Mouse (Mus musculus) cerebellum, adult 2 months (tissue): ENCODE measurements around the gene Bcs1l. TPM values are rescaled to one million over a fixed set of nuclear protein-coding genes. Genes with fewer than 3 reads are reported as not detected.

Experiments
- DNase-seq, 2 experiments: peaks; one replicate each; pipeline ENCODE4 v3.0.0; 2021
- H3K27ac ChIP-seq: fragments of 200-500 bp; 2 replicates; pipeline ENCODE4 v1.5.1; 2012; ENCODE audit warnings: low read length, control low read depth, inconsistent platforms; ENCODE audit not compliant: insufficient read depth
- H3K27me3 ChIP-seq: fragments of 200-500 bp; 2 replicates; pipeline ENCODE4 v1.6.1; 2012; ENCODE audit warnings: inconsistent platforms, mild to moderate bottlenecking, low read length, moderate library complexity; ENCODE audit not compliant: control insufficient read depth, insufficient read depth
- H3K4me1 ChIP-seq: fragments of 200-500 bp; 2 replicates; pipeline ENCODE4 v1.6.1; 2011; ENCODE audit warnings: low read length; ENCODE audit not compliant: control insufficient read depth, insufficient read depth
- H3K4me3 ChIP-seq: fragments of 200-500 bp; replicated peaks from 2 replicates; pipeline ENCODE3; 2011; ENCODE audit warnings: mild to moderate bottlenecking, low read depth, low read length, control low read depth; ENCODE audit not compliant: insufficient read depth
- CTCF ChIP-seq: fragments of 200-500 bp; IDR thresholded peaks from 2 replicates; pipeline ENCODE4 v1.5.1; 2011; ENCODE audit warnings: low read depth, mild to moderate bottlenecking, control low read depth, low read length, moderate library complexity, borderline replicate concordance; ENCODE audit not compliant: insufficient read depth
- POLR2A ChIP-seq: fragments of 200-500 bp; IDR thresholded peaks from 2 replicates; pipeline ENCODE4 v1.6.1; 2011; ENCODE audit warnings: low read length, control low read depth, borderline replicate concordance; ENCODE audit not compliant: insufficient read depth
- WGBS: fragments of 180-500 bp; shearing (Covaris S2); methylation state at CpG from one replicate; pipeline ENCODE4 v1.1.7; 2018; 5-methylcytosine and 5-hydroxymethylcytosine counted together
- polyA plus RNA-seq: library from polyadenylated mRNA; depleted of rRNA; stranded (reverse); fragments of >200 nt; gene quantifications from 2 replicates; pipeline ENCODE4 v1.2.3, GENCODE M21; 2012; rRNA removed

The Bcs1l gene
- polyA plus RNA-seq, 1 experiment = 28.9 TPM

- H3K27ac ChIP-seq = no peak overlapping the region
- 49% methylated on average over 7 of the region's 7 CpGs for WGBS
These were observed 39.9 kb downstream of the Bcs1l start for GRCm38 (mm10) chr1:74628001-74628400.

GRCm38 (mm10) chr1:74632734-74633133 is 44.6 kb downstream of the Bcs1l start:
- no peak for TF ChIP-seq CTCF
- TF ChIP-seq POLR2A = no peak
- Histone ChIP-seq H3K4me3 (no peak overlapping the region), H3K27ac (no peak overlapping the region), H3K27me3 (no peaks in the 10 kb centered on the region), H3K4me1 (no peaks in the 10 kb centered on the region)
- no peak for DNase-seq
- whole genome bisulfite sequencing = 91% methylated on average over 4 of the region's 4 CpGs

More at GRCm38 (mm10) chr1:74628001-74628400, 39.9 kb downstream of the Bcs1l start:
- Histone ChIP-seq H3K4me3 (no peak overlapping the region), H3K4me1 (no peaks in the 10 kb centered on the region; the same call in 1 of the 2 replicates), H3K27me3 (no peaks in the 10 kb centered on the region)
- DNase-seq = no peak
- TF ChIP-seq CTCF = no peak
- no peak for TF ChIP-seq POLR2A

Other genes starting within 250 kb of the Bcs1l start
- 2.1 and 3.3 TPM in 2 replicates for gene Catip, start 226.2 kb upstream of the Bcs1l start, polyA plus RNA-seq
- gene Slc11a1, start 213.1 kb upstream of the Bcs1l start, polyA plus RNA-seq = 4.7 and 5.6 TPM in 2 replicates
- 35.7 and 37.2 TPM in 2 replicates for gene Ctdsp1, start 196.8 kb upstream of the Bcs1l start, polyA plus RNA-seq
- gene Vil1, start 178.9 kb upstream of the Bcs1l start, polyA plus RNA-seq = 0.39 and 0.59 TPM in 2 replicates
- gene Cnot9, start 82.2 kb upstream of the Bcs1l start, polyA plus RNA-seq = 28.4 and 28.5 TPM in 2 replicates
- 28.1 and 29.0 TPM in 2 replicates for gene Plcd4, start 45.4 kb upstream of the Bcs1l start, polyA plus RNA-seq
- gene Usp37, start 44.0 kb upstream of the Bcs1l start, polyA plus RNA-seq = 11.7 and 12.5 TPM in 2 replicates
- 26.8 and 30.1 TPM in 2 replicates for gene Zfp142, start within 50 bp of the Bcs1l start, polyA plus RNA-seq
- 145 and 146 TPM in 2 replicates for gene Rnf25, start 13.1 kb downstream of the Bcs1l start, polyA plus RNA-seq
- gene Stk36, start 13.2 kb downstream of the Bcs1l start, polyA plus RNA-seq = 4.7 and 6.2 TPM in 2 replicates
- gene Ttll4, start 73.5 kb downstream of the Bcs1l start, polyA plus RNA-seq = 22.4 and 24.9 TPM in 2 replicates
- gene Cyp27a1, start 125.3 kb downstream of the Bcs1l start, polyA plus RNA-seq = 30.4 and 32.4 TPM in 2 replicates
- gene Prkag3, start 160.9 kb downstream of the Bcs1l start, polyA plus RNA-seq = 0.33 and 0.52 TPM in 2 replicates
- gene Wnt6, start 183.6 kb downstream of the Bcs1l start, polyA plus RNA-seq = 3.6 and 4.0 TPM in 2 replicates
- 0.36 and 0.59 TPM in 2 replicates for gene Wnt10a, start 203.2 kb downstream of the Bcs1l start, polyA plus RNA-seq